In the genomic region with DNA sequence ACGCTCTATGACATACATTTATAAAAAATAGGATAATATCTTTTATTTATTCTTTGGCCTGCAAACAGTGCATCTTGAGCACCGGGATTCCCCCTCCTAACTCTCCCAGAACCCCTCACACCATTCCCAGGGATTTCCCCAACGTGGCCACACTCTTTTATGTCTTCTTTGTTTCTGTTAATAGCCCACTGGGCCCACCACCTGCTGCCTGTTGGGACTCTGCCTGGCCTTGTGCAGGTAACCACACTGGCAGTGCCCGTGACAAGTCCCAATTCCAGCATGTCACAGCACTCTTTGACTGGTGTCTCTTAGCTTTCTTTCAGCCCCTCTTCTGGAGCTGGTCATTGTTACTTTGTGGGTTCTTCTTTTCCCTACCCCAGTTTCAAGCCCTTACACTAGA, we compare ENCODE assay signal across 1 mouse cellular context.
TF ChIP-seq lines count a peak whose summit lies in the region.

No protein-coding gene starts in this region.

TF ChIP-seq in CH12.LX, 34 proteins besides CTCF, POLR2A, EP300 and RAD21 (continued from another document):
- TF ChIP-seq ZKSCAN1 (IDR thresholded peaks at IDR 0.05; ENCODE audit: borderline replicate concordance, low read depth, low read length) (no peak), CHD1 (IDR thresholded peaks at IDR 0.05; ENCODE audit: low read depth, low read length) (no peak), IRF4 (IDR thresholded peaks at IDR 0.05; ENCODE audit: low read depth, low read length) (no peak), USF2 (conservative IDR thresholded peaks at IDR 0.05; ENCODE audit: low read depth, low read length) (no peak), JUN (IDR thresholded peaks at IDR 0.05; ENCODE audit: insufficient read depth, low read depth, low read length) (no peak), BHLHE40 (IDR thresholded peaks at IDR 0.05; ENCODE audit: low read depth, low read length) (peak; percentile 59), MAZ (IDR thresholded peaks at IDR 0.05; ENCODE audit: low read depth, low read length) (no peak), GABPA (IDR thresholded peaks at IDR 0.05; ENCODE audit: insufficient replicate concordance, low read depth, low read length) (no peak), NRF1 (IDR thresholded peaks at IDR 0.05; ENCODE audit: low read depth, low read length) (no peak), USF1 (IDR thresholded peaks at IDR 0.05; ENCODE audit: low read depth, low read length) (no peak), JUND (conservative IDR thresholded peaks at IDR 0.05; ENCODE audit: low read depth, low read length) (no peak), SMC3 (IDR thresholded peaks at IDR 0.05; ENCODE audit: low read depth, low read length) (no peak), KAT2A (IDR thresholded peaks at IDR 0.05; ENCODE audit: insufficient replicate concordance, low read length) (no peak), PAX5 (IDR thresholded peaks at IDR 0.05; ENCODE audit: low read length) (no peak), ZNF384 (IDR thresholded peaks at IDR 0.05; ENCODE audit: low read depth, low read length) (no peak), MEF2A (IDR thresholded peaks at IDR 0.05; ENCODE audit: borderline replicate concordance, low read depth, low read length) (peak; percentile 56; the same call in 1 of the 2 replicates), ETS1 (conservative IDR thresholded peaks at IDR 0.05; ENCODE audit: low read depth, low read length) (peak; percentile 31; the same call in 1 of the 2 replicates), MXI1 (IDR thresholded peaks at IDR 0.05; ENCODE audit: low read depth, low read length) (no peak), HCFC1 (IDR thresholded peaks at IDR 0.05; ENCODE audit: low read depth, low read length) (no peak), TCF12 (IDR thresholded peaks at IDR 0.05; ENCODE audit: low read depth, low read length) (0 out of 2 replicates have a peak, but pooled peaks have one; percentile 19), ELF1 (IDR thresholded peaks at IDR 0.05; ENCODE audit: low read depth, low read length) (no peak), TBP (conservative IDR thresholded peaks at IDR 0.05; ENCODE audit: low read depth, low read length) (no peak)
